Mouse (Mus musculus) left cerebral cortex, adult 9 months (tissue): Measurements from ENCODE around the gene Aldh6a1.

Experiments
- DNase-seq, 2 experiments: peaks; one replicate each; pipeline ENCODE4 v3.0.0; 2022; ENCODE audit warnings: low spot score in 2 of 2

Aldh6a1 gene

GRCm38 (mm10) chr12:84416834-84417604 is 33.8 kb downstream of the Aldh6a1 start, which contains the start of gene Rnf113a2:
Gene Rnf113a2 (plus strand): TSS chr12:84417196.
- DNase-seq = peak; percentile 52 to 86

DNA sequence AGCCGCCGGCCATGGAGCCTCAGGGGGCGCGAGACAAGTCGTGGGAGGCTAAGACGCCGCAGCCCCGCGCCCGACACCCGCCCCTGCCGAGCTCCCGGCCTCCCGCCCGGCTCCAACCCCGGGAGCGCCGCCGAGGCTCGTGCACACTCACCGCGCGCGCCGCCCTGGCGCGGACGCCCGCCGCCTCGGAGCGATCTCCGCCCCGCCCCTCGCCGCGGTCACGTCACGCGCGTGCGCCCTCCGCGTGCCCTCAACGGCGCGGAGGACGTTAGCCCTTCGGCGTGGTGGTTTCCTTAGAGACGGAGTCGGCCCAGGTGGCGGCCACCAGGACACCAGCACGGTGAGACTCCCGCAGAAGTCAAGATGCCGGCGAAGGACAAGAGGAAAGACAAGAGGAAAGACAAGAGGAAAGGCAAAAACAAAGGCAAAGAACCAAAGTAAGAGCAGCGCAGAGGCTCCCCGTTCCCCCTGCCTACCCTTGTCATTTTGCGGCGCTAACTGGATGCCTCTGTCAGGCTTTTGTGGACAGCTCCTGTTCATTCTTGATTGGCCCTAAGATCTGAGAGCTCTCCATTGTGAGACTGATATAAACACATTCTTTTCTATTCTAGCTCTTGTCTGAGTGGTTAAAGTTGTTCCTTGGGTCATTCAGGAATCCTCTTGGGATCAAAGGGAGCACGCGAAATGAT is 41.8 kb downstream of the Aldh6a1 start, which contains the start of the genes Entpd5 and Bbof1:
Entpd5 (minus strand) TSS at position 211 of the 689 bp plus-strand sequence.
Bbof1 (plus strand) TSS at position 253 of the 689 bp plus-strand sequence.
- DNase-seq = peak; percentile 68 to 89

DNA sequence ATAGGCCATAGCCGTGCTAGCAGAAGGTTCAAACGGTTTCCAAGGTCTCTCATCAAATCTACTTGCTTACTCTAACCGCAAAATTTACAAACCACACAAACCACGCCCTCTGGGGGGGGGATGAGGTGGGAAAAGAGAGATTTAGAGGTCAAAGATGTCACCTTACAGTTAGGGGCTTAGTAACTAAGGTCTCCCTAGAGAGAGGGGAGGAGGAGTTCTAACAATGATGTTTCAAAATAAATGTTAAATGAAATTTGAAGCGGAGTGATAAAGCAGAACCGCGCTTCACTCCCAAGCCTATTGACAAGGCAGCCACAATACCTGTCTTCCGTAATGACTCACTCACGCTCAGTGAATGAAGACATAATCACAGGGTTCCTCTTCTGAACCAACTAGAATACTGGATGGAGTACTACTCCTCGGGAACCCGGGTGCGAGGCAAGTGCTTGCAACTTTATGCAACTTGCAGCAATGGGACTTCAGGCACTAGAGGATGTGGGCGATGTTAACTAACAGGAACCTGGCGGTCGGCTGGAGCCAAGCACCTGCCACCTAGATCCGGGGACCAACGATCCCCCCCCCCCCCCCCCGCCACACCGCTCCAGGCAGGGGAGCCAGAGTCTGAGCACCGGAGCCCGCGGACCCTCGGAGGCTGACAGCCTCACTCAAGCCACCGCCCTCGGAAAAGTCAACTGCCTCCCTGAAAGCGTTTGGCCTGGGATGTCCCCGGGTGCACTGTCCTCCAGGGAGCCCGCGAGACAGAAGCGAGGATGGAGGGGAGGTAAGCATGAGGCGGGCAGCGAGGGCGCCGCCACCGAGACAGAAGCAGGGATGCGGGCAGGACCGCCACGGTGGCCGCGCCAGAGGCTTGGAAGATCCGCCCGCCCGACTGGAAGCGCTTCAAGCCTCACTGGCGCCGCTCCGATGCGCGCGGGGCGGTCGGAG is 42.7 kb downstream of the Aldh6a1 start:
- DNase-seq = peak in 1 of 2 experiments; percentile 30

- no peak for DNase-seq
These were observed 43.5 kb downstream of the Aldh6a1 start for GRCm38 (mm10) chr12:84407259-84407658.

DNA sequence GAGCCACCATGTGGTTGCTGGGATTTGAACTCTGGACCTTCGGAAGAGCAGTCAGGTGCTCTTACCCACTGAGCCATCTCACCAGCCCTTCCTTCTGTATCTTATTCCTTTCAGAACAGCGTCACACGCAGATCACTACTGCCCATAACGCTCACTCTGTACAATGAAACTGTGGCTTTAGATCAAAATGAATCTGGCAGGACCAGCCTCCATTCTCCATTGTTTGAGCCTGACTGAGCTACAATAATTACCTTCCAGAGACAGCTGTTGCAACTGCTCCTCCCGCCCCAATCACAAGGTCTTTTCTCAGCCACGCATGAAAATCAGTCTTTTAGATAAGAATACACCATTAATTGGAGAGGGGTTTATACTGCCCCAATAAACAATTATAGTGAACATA is 46.3 kb downstream of the Aldh6a1 start:
- no peak for DNase-seq

DNA sequence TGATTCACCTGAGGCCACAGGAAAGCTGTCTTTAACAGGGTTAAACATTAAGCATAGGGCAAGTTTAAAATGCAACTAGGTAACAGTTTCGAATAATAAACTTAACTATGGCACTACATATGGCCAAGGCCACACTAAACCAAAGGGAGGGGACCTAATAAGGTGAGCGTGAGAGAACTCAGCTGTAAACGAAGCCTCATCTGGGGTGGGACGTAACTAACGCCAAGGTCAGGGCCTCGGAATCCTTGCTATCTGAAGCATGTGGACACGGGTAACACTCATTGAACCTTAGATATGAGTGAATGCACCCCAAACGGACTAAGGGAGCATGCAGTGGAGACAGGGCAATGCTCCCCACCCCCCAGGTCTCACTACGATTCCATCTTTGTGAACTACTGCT is 47.9 kb downstream of the Aldh6a1 start:
- DNase-seq = no peak

GRCm38 (mm10) chr12:84400653-84401052 is 50.2 kb downstream of the Aldh6a1 start:
- DNase-seq = no peak

DNA sequence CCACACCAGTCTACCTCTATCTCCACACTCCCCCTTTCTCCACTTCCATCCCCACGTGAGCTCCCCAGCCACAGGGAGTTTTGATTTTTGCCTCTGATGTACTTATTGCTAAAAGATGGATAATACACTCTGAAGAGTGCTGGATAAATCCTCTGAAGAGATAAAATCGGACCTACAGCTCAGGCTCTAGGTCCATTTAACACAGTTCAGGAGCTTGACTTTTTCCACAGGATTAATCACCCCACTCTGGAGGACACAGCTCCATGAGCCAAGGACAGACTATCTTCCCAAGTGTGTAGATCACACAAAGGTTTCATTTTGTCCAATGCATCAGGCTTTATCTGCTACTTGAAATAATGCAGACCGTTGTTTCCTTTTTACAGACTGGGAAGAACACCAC is 50.7 kb downstream of the Aldh6a1 start:
- no peak for DNase-seq

- no peak for DNase-seq
These were observed 51.1 kb downstream of the Aldh6a1 start for GRCm38 (mm10) chr12:84399663-84400062.

- no peak for DNase-seq
These were observed 51.7 kb downstream of the Aldh6a1 start for GRCm38 (mm10) chr12:84399135-84399534.

GRCm38 (mm10) chr12:84398629-84399028 is 52.2 kb downstream of the Aldh6a1 start:
- DNase-seq = no peak

DNA sequence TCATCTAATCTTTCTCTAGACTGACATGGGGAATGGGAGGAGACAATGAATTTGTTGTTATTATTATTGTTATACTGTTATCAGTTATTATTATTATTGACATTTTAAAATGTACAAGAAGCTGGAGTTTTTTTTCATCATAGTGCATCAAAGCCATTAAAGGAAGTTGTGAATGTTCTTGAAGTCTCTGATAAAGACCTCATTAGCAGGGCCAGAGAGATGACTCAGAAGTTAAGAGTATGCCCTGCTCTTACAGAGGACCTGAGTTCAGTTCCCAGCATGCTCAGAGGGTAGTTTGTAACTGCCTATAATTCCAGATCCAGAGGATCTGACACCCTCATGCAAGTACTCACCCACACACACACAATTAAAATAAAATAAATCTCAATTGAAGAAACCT is 53.1 kb downstream of the Aldh6a1 start:
- no peak for DNase-seq

GRCm38 (mm10) chr12:84396947-84397679 is 53.7 kb downstream of the Aldh6a1 start:
- no peak for DNase-seq

- DNase-seq = no peak
These were observed 57.0 kb downstream of the Aldh6a1 start for GRCm38 (mm10) chr12:84393847-84394246.

GRCm38 (mm10) chr12:84392681-84393080 is 58.1 kb downstream of the Aldh6a1 start:
- no peak for DNase-seq

DNA sequence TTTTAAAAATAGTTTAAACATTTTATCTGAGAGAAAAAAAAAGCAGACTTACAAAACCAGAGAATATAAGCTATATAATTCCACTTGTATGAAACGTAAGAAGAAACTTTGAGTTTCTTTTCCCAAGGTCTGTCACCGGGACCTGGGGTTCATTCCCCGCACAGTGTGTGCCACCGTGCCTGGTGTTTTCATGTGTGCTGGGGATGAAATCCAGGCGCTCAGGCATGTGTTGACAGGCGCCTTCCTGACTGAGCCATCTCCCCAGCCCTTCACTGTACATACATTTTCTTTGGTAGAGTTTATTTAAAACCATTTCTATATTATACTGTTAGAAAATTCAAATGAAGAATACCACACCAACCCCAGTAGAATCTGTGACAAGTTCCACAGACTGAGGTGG is 60.5 kb downstream of the Aldh6a1 start:
- no peak for DNase-seq

GRCm38 (mm10) chr12:84388774-84389400 is 61.9 kb downstream of the Aldh6a1 start:
- no peak for DNase-seq

DNA sequence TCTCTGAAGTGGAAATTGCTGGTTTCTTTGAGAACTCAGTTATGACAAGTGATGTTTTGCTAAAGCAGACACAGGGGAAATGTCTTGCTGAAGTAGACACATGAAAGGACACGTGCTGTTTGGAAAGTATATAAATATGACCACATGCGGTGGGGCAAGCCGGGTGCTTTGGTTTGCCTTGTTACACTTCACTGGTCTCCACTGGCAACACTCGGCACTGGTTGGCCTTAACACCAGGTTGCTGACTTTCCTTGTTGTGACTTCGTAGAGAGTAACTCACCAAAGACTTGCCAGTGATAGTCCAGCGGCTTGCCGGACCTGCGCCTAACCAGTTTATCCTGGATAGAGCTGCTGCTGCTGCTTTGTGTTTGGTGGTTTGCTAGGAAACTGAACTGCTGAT is 62.7 kb downstream of the Aldh6a1 start:
- no peak for DNase-seq

DNA sequence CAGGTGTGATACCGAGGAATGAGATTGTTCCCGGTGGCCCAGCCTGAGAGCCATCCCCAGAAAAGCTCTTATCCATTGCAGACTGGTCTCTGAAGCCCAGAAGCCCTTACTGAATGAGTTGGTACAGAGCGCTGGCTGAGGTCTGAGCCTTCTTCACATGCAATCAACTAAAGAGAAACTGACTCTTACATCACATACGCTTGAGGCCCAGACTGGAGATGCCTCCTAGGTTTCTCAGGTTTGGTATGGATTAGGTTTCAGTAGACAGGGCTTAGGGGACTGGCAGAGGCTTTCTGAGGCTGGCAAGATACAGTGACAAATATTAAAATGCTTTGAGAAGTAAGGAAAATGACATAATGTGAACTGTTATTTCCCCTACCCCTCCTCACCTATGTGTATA is 65.4 kb downstream of the Aldh6a1 start:
- DNase-seq = no peak

DNA sequence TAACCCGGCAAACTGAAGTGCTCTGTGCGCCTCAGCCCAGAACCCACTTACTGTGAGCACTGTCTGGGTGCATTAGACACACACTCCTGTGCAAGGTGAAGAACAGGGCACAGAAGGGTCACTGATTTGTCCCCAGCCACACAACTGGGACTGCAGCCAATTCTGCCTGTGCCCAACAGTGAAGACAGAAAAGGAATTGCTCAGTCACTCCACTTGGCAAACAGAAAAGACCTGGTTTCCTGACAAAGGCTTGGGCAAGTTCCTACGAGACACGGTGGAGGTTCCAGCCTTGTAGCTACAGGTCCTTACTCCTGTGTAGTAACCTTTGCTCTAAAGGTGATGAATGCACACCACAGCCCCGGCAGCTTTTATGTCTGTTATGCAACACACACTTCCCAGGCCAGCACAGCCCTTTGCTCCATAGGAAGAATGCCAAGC is 66.1 kb downstream of the Aldh6a1 start:
- DNase-seq = no peak

DNA sequence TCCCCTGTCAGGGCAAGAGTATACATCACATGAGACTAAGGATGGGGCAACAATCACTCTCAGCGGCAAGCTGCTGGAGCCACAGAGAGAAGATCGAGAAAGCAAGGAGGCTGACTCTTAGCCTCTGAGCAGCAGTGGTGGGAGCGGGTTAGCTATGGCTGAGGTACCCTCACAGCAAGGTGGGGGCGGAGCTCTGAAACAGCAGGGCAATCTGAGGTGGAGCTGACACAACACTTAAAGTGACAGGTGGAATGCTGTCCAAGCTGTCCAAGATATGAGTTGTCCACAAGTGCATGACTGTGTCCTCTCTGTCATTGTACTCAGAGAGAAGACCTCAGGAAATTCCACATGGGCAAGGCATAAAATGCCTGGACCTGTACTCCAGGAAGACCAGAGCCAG is 68.4 kb downstream of the Aldh6a1 start:
- DNase-seq = no peak
